22 mouse cellular contexts compared by ENCODE assay signal in genomic region chr16:11820791-11821190, GRCm38 (mm10).
DNase-seq lines count a peak whose midpoint lies in the region; ATAC-seq and TF ChIP-seq lines count a peak whose summit lies in the region.
"Had no signal": no experiment of that assay in that cellular context is flagged by ENCODE, and none has a peak within 500 bp of the region (broad histone marks: within the 10 kb centered on the region; RNA-seq: fewer than 3 reads in every experiment).

No protein-coding gene starts in this region.

- no peak overlapping the region for H3K9ac ChIP-seq in embryonic facial prominence, embryonic 14.5 days (ENCODE audit: low read depth, low read length)
- no peak overlapping the region for H3K9ac ChIP-seq in limb, embryonic 14.5 days (ENCODE audit: low read depth, low read length, severe bottlenecking)
- no peak overlapping the region for H3K9ac ChIP-seq in intestine, postnatal 0 days (ENCODE audit: low read depth, low read length)
- H3K9ac ChIP-seq: embryonic facial prominence, embryonic 15.5 days; forebrain, embryonic 15.5 days; hindbrain, embryonic 13.5 days; intestine, embryonic 15.5 days had no signal

- peak; percentile 42 for DNase-seq in embryo, embryonic 10.5 days (ENCODE audit: low spot score)
- peak; percentile 52 for DNase-seq in embryo, embryonic 11 days
- DNase-seq in embryonic facial prominence, embryonic 14.5 days (ENCODE audit: low spot score) = peak; percentile 7
- DNase-seq in limb, embryonic 14.5 days (ENCODE audit: low spot score) = peak; percentile 10
- DNase-seq in adrenal gland, postnatal 36 days = no peak
- DNase-seq: adrenal gland, adult 2 months; cerebellum, adult 11 months; cerebellum, adult 8-10 months; cerebellum, postnatal 14 days; gastrocnemius, postnatal 10 days; heart, adult 18-20 months; heart, postnatal 10 days; heart, postnatal 4 days had no signal

- TF ChIP-seq POLR2A in limb, embryonic 14.5 days (IDR thresholded peaks at IDR 0.05; ENCODE audit: borderline replicate concordance, extremely low read depth, insufficient read depth, insufficient read length) = no peak

- no peak for TF ChIP-seq CTCF in intestine, postnatal 0 days (IDR thresholded peaks at IDR 0.05; ENCODE audit: low read depth)

- ATAC-seq in embryonic facial prominence, embryonic 14.5 days (ENCODE audit: low read depth) = no peak
- ATAC-seq in limb, embryonic 14.5 days (ENCODE audit: low FRiP score, low read depth) = no peak
- no peak for ATAC-seq in intestine, postnatal 0 days
- ATAC-seq in megakaryocyte progenitor cell, adult 5-6 weeks (replicated peaks; ENCODE audit: poor library complexity) = no peak
- ATAC-seq: forebrain, embryonic 15.5 days; intestine, embryonic 15.5 days had no signal

- WGBS in embryonic facial prominence, embryonic 14.5 days = 48% methylated on average over 7 of the region's 7 CpGs
- WGBS in limb, embryonic 14.5 days = 52% methylated on average over 7 of the region's 7 CpGs
- 88% methylated on average over 7 of the region's 7 CpGs for WGBS in intestine, postnatal 0 days

- H3K27me3 ChIP-seq in embryonic facial prominence, embryonic 14.5 days (replicated peaks; ENCODE audit: control insufficient read depth, insufficient read depth, low read length) = no peaks in the 10 kb centered on the region
- H3K27me3 ChIP-seq in limb, embryonic 14.5 days (ENCODE audit: control insufficient read depth, insufficient read depth, low read length) = no peaks in the 10 kb centered on the region
- no peaks in the 10 kb centered on the region for H3K27me3 ChIP-seq in intestine, postnatal 0 days (replicated peaks; ENCODE audit: control insufficient read depth, insufficient read depth, low read length)
- H3K27me3 ChIP-seq: embryonic facial prominence, embryonic 15.5 days; forebrain, embryonic 15.5 days; hindbrain, embryonic 13.5 days; intestine, embryonic 15.5 days had no signal

- H3K9me3 ChIP-seq in embryonic facial prominence, embryonic 14.5 days (ENCODE audit: control insufficient read depth, low read length) = no peaks in the 10 kb centered on the region
- H3K9me3 ChIP-seq in limb, embryonic 14.5 days (ENCODE audit: control insufficient read depth, low read length) = no peaks in the 10 kb centered on the region
- no peaks in the 10 kb centered on the region for H3K9me3 ChIP-seq in intestine, postnatal 0 days (ENCODE audit: control insufficient read depth)
- H3K9me3 ChIP-seq: embryonic facial prominence, embryonic 15.5 days; forebrain, embryonic 10.5 days; forebrain, embryonic 15.5 days; heart, embryonic 10.5 days; hindbrain, embryonic 13.5 days; intestine, embryonic 15.5 days had no signal

- no peak overlapping the region for H3K4me3 ChIP-seq in embryonic facial prominence, embryonic 14.5 days (ENCODE audit: low read depth, low read length)
- H3K4me3 ChIP-seq in limb, embryonic 14.5 days (replicated peaks; ENCODE audit: low read length) = no peak overlapping the region
- no peak overlapping the region for H3K4me3 ChIP-seq in intestine, postnatal 0 days (ENCODE audit: low read depth, low read length)
- H3K4me3 ChIP-seq: embryonic facial prominence, embryonic 15.5 days; erythroblast, embryonic 14.5 days; forebrain, embryonic 10.5 days; forebrain, embryonic 15.5 days; heart, embryonic 10.5 days; hindbrain, embryonic 13.5 days; intestine, embryonic 15.5 days had no signal

- peaks cover 8% of the 10 kb centered on the region; the same call in 1 of the 2 replicates for H3K4me1 ChIP-seq in embryonic facial prominence, embryonic 14.5 days (ENCODE audit: control insufficient read depth, insufficient read depth, low read length)
- no peaks in the 10 kb centered on the region for H3K4me1 ChIP-seq in limb, embryonic 14.5 days (ENCODE audit: control insufficient read depth, insufficient read depth, low read length)
- H3K4me1 ChIP-seq in intestine, postnatal 0 days (replicated peaks; ENCODE audit: control insufficient read depth, insufficient read depth, low read length) = no peaks in the 10 kb centered on the region
- H3K4me1 ChIP-seq: heart, embryonic 10.5 days; intestine, embryonic 15.5 days had no signal

- no peak overlapping the region for H3K27ac ChIP-seq in embryonic facial prominence, embryonic 14.5 days (replicated peaks; ENCODE audit: low read depth, low read length)
- H3K27ac ChIP-seq in limb, embryonic 14.5 days (replicated peaks; ENCODE audit: low read depth, low read length) = no peak overlapping the region
- H3K27ac ChIP-seq in intestine, postnatal 0 days (ENCODE audit: low read depth, low read length) = no peak overlapping the region
- H3K27ac ChIP-seq: embryonic facial prominence, embryonic 15.5 days; forebrain, embryonic 10.5 days; forebrain, embryonic 15.5 days; heart, embryonic 10.5 days; hindbrain, embryonic 13.5 days; intestine, embryonic 15.5 days had no signal

- H3K4me2 ChIP-seq in embryonic facial prominence, embryonic 14.5 days (ENCODE audit: low read depth, low read length) = no peak overlapping the region
- H3K4me2 ChIP-seq in limb, embryonic 14.5 days (replicated peaks; ENCODE audit: low read depth, low read length, severe bottlenecking) = no peak overlapping the region
- no peak overlapping the region for H3K4me2 ChIP-seq in intestine, postnatal 0 days (replicated peaks; ENCODE audit: low read depth)
- H3K4me2 ChIP-seq: embryonic facial prominence, embryonic 15.5 days; forebrain, embryonic 15.5 days; hindbrain, embryonic 13.5 days; intestine, embryonic 15.5 days had no signal

- no peaks in the 10 kb centered on the region for H3K36me3 ChIP-seq in embryonic facial prominence, embryonic 14.5 days (ENCODE audit: control insufficient read depth, insufficient read depth, low read length)
- H3K36me3 ChIP-seq in limb, embryonic 14.5 days (ENCODE audit: control insufficient read depth, insufficient read depth, low read length) = no peaks in the 10 kb centered on the region
- peaks cover 8% of the 10 kb centered on the region; the same call in 1 of the 2 replicates for H3K36me3 ChIP-seq in intestine, postnatal 0 days (ENCODE audit: control insufficient read depth, insufficient read depth)
- H3K36me3 ChIP-seq: embryonic facial prominence, embryonic 15.5 days; forebrain, embryonic 10.5 days; forebrain, embryonic 15.5 days; heart, embryonic 10.5 days; hindbrain, embryonic 13.5 days; intestine, embryonic 15.5 days had no signal

Comparison
In these comparisons a context has a peak if more than half of its experiments do, and no peak if none do; other contexts are left out.
1. DNase-seq: peak in embryo, embryonic 10.5 days (single experiment), embryo, embryonic 11 days (single experiment), embryonic facial prominence, embryonic 14.5 days (single experiment) and limb, embryonic 14.5 days (single experiment); none in adrenal gland, postnatal 36 days (0 of 2).